Mouse (Mus musculus): ENCODE data around the gene Aplp2. TPM values are rescaled to one million over a fixed set of nuclear protein-coding genes. Genes with fewer than 3 reads are reported as not detected.
"Not testable (repeated sequence)": the region's sequence is repeated elsewhere in the genome, so short reads cannot be mapped to it uniquely, and the experiment has no call there.

Aplp2 gene
- polyA plus RNA-seq, 1 experiment from 2014 or later = 178 TPM

- Histone ChIP-seq H3K4me3 (ENCODE audit: low read depth, low read length) (no peak overlapping the region), H3K9me3 (ENCODE audit: low read length) (no peaks in the 10 kb centered on the region), H3K27me3 (ENCODE audit: insufficient read depth, low read length) (no peaks in the 10 kb centered on the region), H3K4me2 (ENCODE audit: low read depth, low read length) (no peak overlapping the region), H3K27ac (ENCODE audit: low read depth) (no peak overlapping the region), H3K4me1 (ENCODE audit: insufficient read depth) (no peaks in the 10 kb centered on the region), H3K36me3 (replicated peaks; ENCODE audit: insufficient read depth, low read length) (peaks cover 43% of the 10 kb centered on the region), H3K9ac (replicated peaks) (no peak overlapping the region)
- no peak for ATAC-seq
- WGBS (ENCODE audit: insufficient replicate concordance) = 89% methylated on average over 13 of the region's 13 CpGs
- no peak for TF ChIP-seq EP300 (IDR thresholded peaks at IDR 0.05; ENCODE audit: low read depth)
- no peak for TF ChIP-seq CTCF (IDR thresholded peaks at IDR 0.05; ENCODE audit: low read depth)
- no peak for DNase-seq
Observed at GRCm38 (mm10) chr9:31167305-31167704, 44.3 kb downstream of the Aplp2 start.

DNA sequence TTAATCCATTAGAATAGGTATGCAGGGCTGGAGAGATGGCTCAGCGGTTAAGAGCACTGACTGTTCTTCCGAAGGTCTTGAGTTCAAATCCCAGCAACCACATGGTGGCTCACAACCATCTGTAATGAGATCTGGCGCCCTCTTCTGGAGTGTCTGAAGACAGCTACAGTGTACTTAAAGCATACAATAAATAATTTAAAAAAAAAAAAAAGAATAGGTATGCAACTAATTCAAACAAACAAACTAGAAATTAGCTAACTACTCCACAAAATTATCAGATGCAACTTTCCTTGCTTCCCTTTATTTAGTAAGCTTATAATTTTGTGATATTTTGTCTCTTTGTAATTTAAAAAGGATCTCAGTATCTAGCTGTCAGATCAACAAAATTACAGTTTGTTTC is 46.1 kb downstream of the Aplp2 start:
- not testable (repeated sequence) for H3K4me3 ChIP-seq (ENCODE audit: low read depth, low read length); ATAC-seq; H3K27me3 ChIP-seq (ENCODE audit: insufficient read depth, low read length); DNase-seq; H3K9ac ChIP-seq (replicated peaks); H3K4me1 ChIP-seq (ENCODE audit: insufficient read depth); H3K27ac ChIP-seq (ENCODE audit: low read depth); H3K9me3 ChIP-seq (ENCODE audit: low read length); H3K4me2 ChIP-seq (ENCODE audit: low read depth, low read length)
- 76% methylated on average over 3 of the region's 3 CpGs for WGBS (ENCODE audit: insufficient replicate concordance)
- H3K36me3 ChIP-seq (replicated peaks; ENCODE audit: insufficient read depth, low read length) = peaks cover 60% of the 10 kb centered on the region
- TF ChIP-seq CTCF (IDR thresholded peaks at IDR 0.05; ENCODE audit: low read depth) = 0 out of 2 replicates have a peak, but pooled peaks have one; percentile 18

- Histone ChIP-seq H3K4me2 (ENCODE audit: low read depth, low read length) (no peak overlapping the region), H3K4me3 (ENCODE audit: low read depth, low read length) (no peak overlapping the region), H3K36me3 (replicated peaks; ENCODE audit: insufficient read depth, low read length) (peaks cover 58% of the 10 kb centered on the region), H3K9me3 (ENCODE audit: low read length) (no peaks in the 10 kb centered on the region), H3K27me3 (ENCODE audit: insufficient read depth, low read length) (no peaks in the 10 kb centered on the region), H3K4me1 (ENCODE audit: insufficient read depth) (no peaks in the 10 kb centered on the region), H3K27ac (ENCODE audit: low read depth) (peak overlapping the region; percentile 44; the same call in 1 of the 2 replicates), H3K9ac (replicated peaks) (no peak overlapping the region)
- WGBS (ENCODE audit: insufficient replicate concordance) = 31% methylated on average over 1 of the region's 1 CpGs
- ATAC-seq (no peak), DNase-seq (no peak)
- TF ChIP-seq CTCF (IDR thresholded peaks at IDR 0.05; ENCODE audit: low read depth) (no peak), EP300 (IDR thresholded peaks at IDR 0.05; ENCODE audit: low read depth) (no peak)
Observed at GRCm38 (mm10) chr9:31163327-31163726, 48.3 kb downstream of the Aplp2 start.

GRCm38 (mm10) chr9:31162911-31163310 is 48.7 kb downstream of the Aplp2 start:
- H3K9me3 ChIP-seq (ENCODE audit: low read length) = no peaks in the 10 kb centered on the region
- H3K36me3 ChIP-seq (replicated peaks; ENCODE audit: insufficient read depth, low read length) = peaks cover 58% of the 10 kb centered on the region
- H3K4me3 ChIP-seq (ENCODE audit: low read depth, low read length) = no peak overlapping the region
- no peak overlapping the region for H3K4me2 ChIP-seq (ENCODE audit: low read depth, low read length)
- WGBS (ENCODE audit: insufficient replicate concordance) = 34% methylated on average over 1 of the region's 1 CpGs
- no peak overlapping the region for H3K9ac ChIP-seq (replicated peaks)
- ATAC-seq = no peak
- peak overlapping the region; percentile 44; the same call in 1 of the 2 replicates for H3K27ac ChIP-seq (ENCODE audit: low read depth)
- no peaks in the 10 kb centered on the region for H3K27me3 ChIP-seq (ENCODE audit: insufficient read depth, low read length)
- H3K4me1 ChIP-seq (ENCODE audit: insufficient read depth) = no peaks in the 10 kb centered on the region
- no peak for DNase-seq
- no peak for TF ChIP-seq CTCF (IDR thresholded peaks at IDR 0.05; ENCODE audit: low read depth)
- no peak for TF ChIP-seq EP300 (IDR thresholded peaks at IDR 0.05; ENCODE audit: low read depth)

DNA sequence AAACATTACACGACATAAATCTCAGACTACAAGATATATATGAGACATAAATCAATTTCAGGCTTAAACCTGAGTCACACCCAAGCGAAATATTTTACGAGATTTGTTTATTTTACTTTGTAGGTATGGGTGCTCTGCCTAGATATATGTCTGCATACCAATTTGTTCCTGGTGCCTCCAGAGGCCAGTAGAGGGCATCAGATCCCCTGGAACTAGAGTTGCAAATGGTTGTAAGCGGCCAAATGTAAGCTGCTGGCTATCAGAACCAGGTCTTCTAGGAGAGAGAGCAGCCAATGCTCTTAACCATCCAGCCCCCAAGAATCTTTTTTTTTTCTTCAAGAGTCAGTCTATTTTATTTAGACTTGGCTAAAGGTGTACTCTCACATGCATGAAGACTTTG is 51.7 kb downstream of the Aplp2 start:
- ATAC-seq (no peak), DNase-seq (peak; percentile 31)
- WGBS (ENCODE audit: insufficient replicate concordance) = 87% methylated on average over 4 of the region's 4 CpGs
- Histone ChIP-seq H3K9me3 (ENCODE audit: low read length) (no peaks in the 10 kb centered on the region), H3K4me3 (ENCODE audit: low read depth, low read length) (no peak overlapping the region), H3K27me3 (ENCODE audit: insufficient read depth, low read length) (no peaks in the 10 kb centered on the region), H3K36me3 (replicated peaks; ENCODE audit: insufficient read depth, low read length) (peaks cover 69% of the 10 kb centered on the region), H3K9ac (replicated peaks) (no peak overlapping the region), H3K4me1 (ENCODE audit: insufficient read depth) (no peaks in the 10 kb centered on the region), H3K27ac (ENCODE audit: low read depth) (no peak overlapping the region), H3K4me2 (ENCODE audit: low read depth, low read length) (no peak overlapping the region)
- TF ChIP-seq EP300 (IDR thresholded peaks at IDR 0.05; ENCODE audit: low read depth) (no peak), CTCF (IDR thresholded peaks at IDR 0.05; ENCODE audit: low read depth) (peak; percentile 66)

- DNase-seq = no peak
- ATAC-seq = no peak
- H3K4me1 ChIP-seq (ENCODE audit: insufficient read depth) = no peaks in the 10 kb centered on the region
- H3K36me3 ChIP-seq (replicated peaks; ENCODE audit: insufficient read depth, low read length) = peaks cover 68% of the 10 kb centered on the region
- no peak overlapping the region for H3K4me2 ChIP-seq (ENCODE audit: low read depth, low read length)
- no peaks in the 10 kb centered on the region for H3K9me3 ChIP-seq (ENCODE audit: low read length)
- 88% methylated on average over 8 of the region's 8 CpGs for WGBS (ENCODE audit: insufficient replicate concordance)
- H3K9ac ChIP-seq (replicated peaks) = no peak overlapping the region
- no peaks in the 10 kb centered on the region for H3K27me3 ChIP-seq (ENCODE audit: insufficient read depth, low read length)
- H3K4me3 ChIP-seq (ENCODE audit: low read depth, low read length) = no peak overlapping the region
- no peak for TF ChIP-seq CTCF (IDR thresholded peaks at IDR 0.05; ENCODE audit: low read depth)
- no peak for TF ChIP-seq EP300 (IDR thresholded peaks at IDR 0.05; ENCODE audit: low read depth)
- H3K27ac ChIP-seq (ENCODE audit: low read depth) = no peak overlapping the region
Observed at GRCm38 (mm10) chr9:31156594-31156993, 55.0 kb downstream of the Aplp2 start.

- no peak overlapping the region for H3K4me3 ChIP-seq (ENCODE audit: low read depth, low read length)
- ATAC-seq (no peak), DNase-seq (no peak)
- H3K4me1 ChIP-seq (ENCODE audit: insufficient read depth) = no peaks in the 10 kb centered on the region
- no peak overlapping the region for H3K4me2 ChIP-seq (ENCODE audit: low read depth, low read length)
- H3K27me3 ChIP-seq (ENCODE audit: insufficient read depth, low read length) = no peaks in the 10 kb centered on the region
- TF ChIP-seq EP300 (IDR thresholded peaks at IDR 0.05; ENCODE audit: low read depth) (no peak), CTCF (IDR thresholded peaks at IDR 0.05; ENCODE audit: low read depth) (peak; percentile 78)
- H3K9ac ChIP-seq (replicated peaks) = no peak overlapping the region
- peaks cover 61% of the 10 kb centered on the region for H3K36me3 ChIP-seq (replicated peaks; ENCODE audit: insufficient read depth, low read length)
- no peak overlapping the region for H3K27ac ChIP-seq (ENCODE audit: low read depth)
- WGBS (ENCODE audit: insufficient replicate concordance) = 66% methylated on average over 2 of the region's 2 CpGs
- H3K9me3 ChIP-seq (ENCODE audit: low read length) = no peaks in the 10 kb centered on the region
Observed at GRCm38 (mm10) chr9:31151050-31151449, 60.6 kb downstream of the Aplp2 start.
